ENCODE assay signal across 26 mouse cellular contexts in the genomic region with DNA sequence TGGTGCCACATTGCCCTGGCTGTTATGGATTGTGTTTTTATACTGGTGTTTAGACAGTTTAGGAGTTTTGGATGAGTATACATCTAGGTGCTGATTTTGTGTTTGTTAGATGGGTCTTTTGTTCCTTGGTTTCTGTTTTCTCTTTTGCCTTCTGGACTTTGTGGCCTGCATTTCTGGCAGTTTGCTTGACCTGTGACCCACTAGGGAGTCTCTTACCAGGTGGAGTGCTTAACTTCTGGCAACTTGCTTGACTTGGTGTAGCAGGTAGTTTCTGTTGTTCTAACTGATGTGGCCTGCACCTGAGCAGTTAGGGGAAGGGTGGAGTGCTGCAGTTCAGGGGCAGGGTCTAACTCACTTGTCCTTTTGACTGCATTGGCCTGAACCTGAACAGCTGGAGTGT. TPM values are rescaled to one million over a fixed set of nuclear protein-coding genes. Genes with fewer than 3 reads are reported as not detected.
DNase-seq lines count a peak whose midpoint lies in the region; ATAC-seq and TF ChIP-seq lines count a peak whose summit lies in the region.
"Had no signal": no experiment of that assay in that cellular context is flagged by ENCODE, and none has a peak within 500 bp of the region (broad histone marks: within the 10 kb centered on the region; RNA-seq: fewer than 3 reads in every experiment).

No protein-coding gene starts in this region.

- no peak for TF ChIP-seq CTCF in liver, adult 2 months (IDR thresholded peaks at IDR 0.05; ENCODE audit: low read depth, low read length)

- no peaks in the 10 kb centered on the region for H3K27me3 ChIP-seq in kidney, embryonic 16.5 days (ENCODE audit: insufficient read depth, low read length)
- no peaks in the 10 kb centered on the region for H3K27me3 ChIP-seq in liver, adult 2 months (ENCODE audit: control insufficient read depth, insufficient read depth, low read length)
- H3K27me3 ChIP-seq in liver, embryonic 12.5 days (replicated peaks): no peaks in the 10 kb centered on the region
- H3K27me3 ChIP-seq: forebrain, embryonic 13.5 days; heart, embryonic 13.5 days had no signal

- H3K79me2 ChIP-seq in liver, adult 2 months (ENCODE audit: control insufficient read depth, insufficient read depth, low read length): no peaks in the 10 kb centered on the region

- peak; percentile 11 for DNase-seq in kidney, adult 11 months
- DNase-seq in kidney, postnatal 4 days: no peak
- peak; percentile 51 for DNase-seq in kidney, adult 9 months
- peak; percentile 28 for DNase-seq in liver, adult 2 months (ENCODE audit: extremely low read depth, low read depth, low spot score)
- DNase-seq in kidney, postnatal 36 days: peak; percentile 35 to 46
- no peak for DNase-seq in ovary, postnatal 36 days (ENCODE audit: low spot score)
- DNase-seq: adrenal gland, postnatal 10 days; adrenal gland, postnatal 36 days; cerebellum, adult 18-20 months; cerebellum, adult 9-10 months; cerebellum, postnatal 14 days; gastrocnemius, postnatal 10 days; gastrocnemius, postnatal 36 days; heart, adult 2 months; heart, postnatal 14 days; heart, postnatal 4 days had no signal

- H3K4me1 ChIP-seq in kidney, embryonic 16.5 days (ENCODE audit: insufficient read depth, low read length): peaks cover 10% of the 10 kb centered on the region
- no peaks in the 10 kb centered on the region for H3K4me1 ChIP-seq in liver, adult 2 months (ENCODE audit: control insufficient read depth, insufficient read depth, low read length)
- H3K4me1 ChIP-seq in liver, embryonic 12.5 days: no peaks in the 10 kb centered on the region
- H3K4me1 ChIP-seq: forebrain, embryonic 13.5 days had no signal

- no peak overlapping the region for H3K4me3 ChIP-seq in kidney, embryonic 16.5 days (ENCODE audit: low read length)
- H3K4me3 ChIP-seq in liver, adult 2 months (ENCODE audit: insufficient read depth, low read depth, low read length): no peak overlapping the region
- no peak overlapping the region for H3K4me3 ChIP-seq in liver, embryonic 12.5 days
- H3K4me3 ChIP-seq: forebrain, embryonic 10.5 days; forebrain, embryonic 13.5 days; heart, adult 2 months; heart, embryonic 10.5 days; heart, embryonic 13.5 days had no signal

- H3K9me3 ChIP-seq in kidney, embryonic 16.5 days (ENCODE audit: low read length): no peaks in the 10 kb centered on the region
- H3K9me3 ChIP-seq in liver, embryonic 12.5 days (replicated peaks): no peaks in the 10 kb centered on the region
- H3K9me3 ChIP-seq: forebrain, embryonic 10.5 days; forebrain, embryonic 13.5 days; heart, embryonic 10.5 days; heart, embryonic 13.5 days had no signal

- no peak for TF ChIP-seq POLR2A in liver, adult 2 months (IDR thresholded peaks at IDR 0.05; ENCODE audit: extremely low read depth, insufficient read depth, low read length)

- no peak overlapping the region for H3K4me2 ChIP-seq in kidney, embryonic 16.5 days (replicated peaks; ENCODE audit: low read depth, low read length)
- no peak overlapping the region for H3K4me2 ChIP-seq in liver, embryonic 12.5 days
- H3K4me2 ChIP-seq: forebrain, embryonic 13.5 days; heart, embryonic 13.5 days had no signal

- ATAC-seq in kidney, embryonic 16.5 days (ENCODE audit: low FRiP score, low TSS enrichment): no peak
- no peak for ATAC-seq in liver, embryonic 12.5 days
- ATAC-seq: activated CD4-positive, CD25-positive, alpha-beta regulatory T cell, adult 4 months; forebrain, embryonic 13.5 days; forebrain, embryonic 16.5 days had no signal

- H3K27ac ChIP-seq in kidney, embryonic 16.5 days (ENCODE audit: low read length): no peak overlapping the region
- H3K27ac ChIP-seq in liver, adult 2 months (replicated peaks; ENCODE audit: insufficient read depth, low read depth, low read length): no peak overlapping the region
- H3K27ac ChIP-seq in liver, embryonic 12.5 days: no peak overlapping the region
- H3K27ac ChIP-seq: forebrain, embryonic 10.5 days; forebrain, embryonic 13.5 days; heart, adult 2 months; heart, embryonic 10.5 days; heart, embryonic 13.5 days had no signal

- no peaks in the 10 kb centered on the region for H3K36me3 ChIP-seq in kidney, embryonic 16.5 days (ENCODE audit: insufficient read depth, low read length)
- no peaks in the 10 kb centered on the region for H3K36me3 ChIP-seq in liver, adult 2 months (ENCODE audit: control insufficient read depth, insufficient read depth, low read length)
- no peaks in the 10 kb centered on the region for H3K36me3 ChIP-seq in liver, embryonic 12.5 days
- H3K36me3 ChIP-seq: forebrain, embryonic 10.5 days; heart, embryonic 10.5 days; heart, embryonic 13.5 days had no signal

- no peak overlapping the region for H3K9ac ChIP-seq in kidney, embryonic 16.5 days (replicated peaks; ENCODE audit: low read length)
- H3K9ac ChIP-seq in liver, adult 2 months (ENCODE audit: low read depth, low read length): no peak overlapping the region
- no peak overlapping the region for H3K9ac ChIP-seq in liver, embryonic 12.5 days
- H3K9ac ChIP-seq: forebrain, embryonic 13.5 days; heart, embryonic 13.5 days had no signal

RNA-seq across cellular contexts. Expression of gene Gpc5, which starts 14.3 kb away (rescaled TPM):
- polyA plus RNA-seq in kidney, embryonic 16.5 days (2015; fragmentation: Nextera tagmentation; extraction: Ambion mirVana): 11.6 and 13.8 TPM in 2 replicates
- not detected in 2 replicates for total RNA-seq in liver, adult 2 months (2014; rRNA removed)
- polyA plus RNA-seq in liver, adult 2 months (2012; rRNA removed): 0.15 TPM in 1 of 2 replicates, not detected in the other
- polyA plus RNA-seq in liver, embryonic 12.5 days (2016; fragmentation: Nextera tagmentation; extraction: Ambion mirVana): not detected in 2 replicates
- total RNA-seq: gastrocnemius, adult 18-20 months; gastrocnemius, postnatal 36 days; granulocyte monocyte progenitor cell, adult 5-6 weeks; heart, adult 2 months; heart, postnatal 14 days; heart, postnatal 4 days had no signal
- polyA plus RNA-seq: activated CD4-positive, CD25-positive, alpha-beta regulatory T cell, adult 4 months; heart, adult 2 months had no signal

Comparison
In these comparisons a context has a peak if more than half of its experiments do, and no peak if none do; other contexts are left out.
1. DNase-seq: peak in kidney, adult 11 months (single experiment), kidney, adult 9 months (single experiment), liver, adult 2 months (single experiment) and kidney, postnatal 36 days (2 of 2); none in kidney, postnatal 4 days (0 of 2) and ovary, postnatal 36 days (single experiment).
2. RNA of gene Gpc5, which starts 14.3 kb away (polyA plus RNA-seq): 11.6 to 13.8 TPM in kidney, embryonic 16.5 days; 0.15 TPM in liver, adult 2 months and not detected in liver, embryonic 12.5 days; every median in the first group is over 10 times any median in the second.